Mouse (Mus musculus): ENCODE measurements around the gene Sec22b. TPM values are rescaled to one million over a fixed set of nuclear protein-coding genes. Genes with fewer than 3 reads are reported as not detected.

Sec22b gene
- total RNA-seq, 1 experiment, result 44.4 TPM

DNA sequence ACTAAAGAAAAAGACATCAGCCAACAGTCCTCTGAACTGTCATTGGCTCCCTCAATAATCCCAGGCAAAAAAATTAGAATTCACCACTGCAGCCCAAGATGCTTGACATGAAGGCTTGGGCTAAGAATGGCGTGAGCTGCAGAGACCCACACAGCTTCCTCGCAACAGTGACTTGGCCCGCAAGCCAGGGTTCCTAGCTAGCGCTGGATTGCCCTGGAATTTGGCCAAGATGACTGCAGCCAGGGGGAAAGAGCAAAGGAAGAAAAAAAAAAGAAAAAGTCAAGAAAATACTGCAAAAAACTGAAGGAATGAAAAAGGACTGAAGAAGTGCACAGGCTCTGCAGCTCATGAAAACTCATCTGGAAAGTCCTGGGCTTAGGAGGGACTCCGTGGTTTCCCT, 43.5 kb downstream of the Sec22b start:
- Histone ChIP-seq H3K4me1 (ENCODE audit: control insufficient read depth in 2 of 2, insufficient read depth in 2 of 2, low read length in 2 of 2, poor library complexity in 1 of 2) (peaks cover 0 to 5% of the 10 kb centered on the region in 2 experiments; a peak in 1 of 4 replicates), H3K36me3 (ENCODE audit: control insufficient read depth, insufficient read depth, low read length, poor library complexity, severe bottlenecking) (no peaks in the 10 kb centered on the region), H3K27ac (ENCODE audit: insufficient read depth, low read depth, low read length, poor library complexity, severe bottlenecking) (no peak overlapping the region), H3K4me3 (ENCODE audit: insufficient read depth in 1 of 2, low read depth in 1 of 2, low read length in 2 of 2, poor library complexity in 1 of 2, severe bottlenecking in 1 of 2) (no peak overlapping the region), H3K9ac (ENCODE audit: insufficient read depth, low read depth, low read length, poor library complexity, severe bottlenecking) (no peak overlapping the region), H3K9me3 (ENCODE audit: control insufficient read depth, insufficient read depth, low read depth, low read length) (no peaks in the 10 kb centered on the region)
- DNase-seq (ENCODE audit: low read depth, low spot score), result no peak
- in situ Hi-C loops (cut with MboI; ENCODE audit: low sequenced_read_pairs in 2 of 2, unreplicated experiment in 2 of 2), result no loop called here
- TF ChIP-seq HCFC1 (IDR thresholded peaks at IDR 0.05; ENCODE audit: borderline replicate concordance, insufficient read depth, low read length) (no peak), CHD2 (IDR thresholded peaks at IDR 0.05; ENCODE audit: low read depth, low read length) (no peak), MAFK (IDR thresholded peaks at IDR 0.05; ENCODE audit: insufficient read depth, low read depth, low read length) (no peak), ZNF384 (IDR thresholded peaks at IDR 0.05; ENCODE audit: low read depth, low read length) (no peak), ZC3H11A (IDR thresholded peaks at IDR 0.05; ENCODE audit: borderline replicate concordance, low read depth, low read length) (no peak)

DNA sequence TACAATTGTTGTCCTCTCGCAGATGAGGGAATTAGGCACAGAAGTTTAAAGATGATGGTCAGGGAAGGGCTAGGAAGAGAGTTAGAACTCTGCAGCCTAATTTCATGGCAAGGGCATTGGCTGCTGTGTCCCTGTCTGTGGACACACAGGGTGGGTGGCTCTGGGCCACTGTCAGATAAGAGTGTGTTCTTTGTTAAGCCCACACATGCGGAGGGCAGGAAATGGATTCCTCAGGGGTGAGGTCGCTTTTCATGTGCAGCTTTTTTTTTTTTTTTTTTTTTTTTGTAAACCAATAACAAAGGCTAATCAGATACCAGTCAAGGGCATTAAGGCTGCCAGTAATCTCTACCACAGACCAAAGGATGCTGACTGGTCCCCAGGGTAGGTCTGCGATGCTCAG, 45.4 kb downstream of the Sec22b start:
- Histone ChIP-seq H3K9ac (ENCODE audit: insufficient read depth, low read depth, low read length, poor library complexity, severe bottlenecking) (no peak overlapping the region), H3K4me1 (ENCODE audit: control insufficient read depth in 2 of 2, insufficient read depth in 2 of 2, low read length in 2 of 2, poor library complexity in 1 of 2) (peaks cover 0 to 5% of the 10 kb centered on the region in 2 experiments; a peak in 1 of 4 replicates), H3K36me3 (ENCODE audit: control insufficient read depth, insufficient read depth, low read length, poor library complexity, severe bottlenecking) (no peaks in the 10 kb centered on the region), H3K27ac (ENCODE audit: insufficient read depth, low read depth, low read length, poor library complexity, severe bottlenecking) (no peak overlapping the region), H3K4me3 (ENCODE audit: insufficient read depth in 1 of 2, low read depth in 1 of 2, low read length in 2 of 2, poor library complexity in 1 of 2, severe bottlenecking in 1 of 2) (no peak overlapping the region), H3K9me3 (ENCODE audit: control insufficient read depth, insufficient read depth, low read depth, low read length) (no peaks in the 10 kb centered on the region)
- no peak for DNase-seq (ENCODE audit: low read depth, low spot score)
- TF ChIP-seq ZNF384 (IDR thresholded peaks at IDR 0.05; ENCODE audit: low read depth, low read length) (peak; percentile 79), CHD2 (IDR thresholded peaks at IDR 0.05; ENCODE audit: low read depth, low read length) (no peak)
- in situ Hi-C loops (cut with MboI; ENCODE audit: low sequenced_read_pairs in 2 of 2, unreplicated experiment in 2 of 2), result no loop called here

- no peaks in the 10 kb centered on the region for H3K9me3 ChIP-seq (ENCODE audit: control insufficient read depth, insufficient read depth, low read depth, low read length)
- in situ Hi-C loops (cut with MboI; ENCODE audit: low sequenced_read_pairs in 2 of 2, unreplicated experiment in 2 of 2), result no loop called here
- TF ChIP-seq MAFK (IDR thresholded peaks at IDR 0.05; ENCODE audit: insufficient read depth, low read depth, low read length) (no peak), ZC3H11A (IDR thresholded peaks at IDR 0.05; ENCODE audit: borderline replicate concordance, low read depth, low read length) (no peak), ZNF384 (IDR thresholded peaks at IDR 0.05; ENCODE audit: low read depth, low read length) (no peak), HCFC1 (IDR thresholded peaks at IDR 0.05; ENCODE audit: borderline replicate concordance, insufficient read depth, low read length) (no peak), CHD2 (IDR thresholded peaks at IDR 0.05; ENCODE audit: low read depth, low read length) (no peak)
- H3K9ac ChIP-seq (ENCODE audit: insufficient read depth, low read depth, low read length, poor library complexity, severe bottlenecking), result no peak overlapping the region
- H3K4me1 ChIP-seq (ENCODE audit: control insufficient read depth in 2 of 2, insufficient read depth in 2 of 2, low read length in 2 of 2, poor library complexity in 1 of 2), result no peaks in the 10 kb centered on the region; a peak in 1 of 4 replicates
- H3K4me3 ChIP-seq (ENCODE audit: insufficient read depth in 1 of 2, low read depth in 1 of 2, low read length in 2 of 2, poor library complexity in 1 of 2, severe bottlenecking in 1 of 2), result no peak overlapping the region
- no peak overlapping the region for H3K27ac ChIP-seq (ENCODE audit: insufficient read depth, low read depth, low read length, poor library complexity, severe bottlenecking)
- DNase-seq (ENCODE audit: low read depth, low spot score), result no peak
- H3K36me3 ChIP-seq (ENCODE audit: control insufficient read depth, insufficient read depth, low read length, poor library complexity, severe bottlenecking), result no peaks in the 10 kb centered on the region
Measured at GRCm38 (mm10) chr3:97948518-97948917, 47.5 kb downstream of the Sec22b start.

- no peak overlapping the region for H3K9ac ChIP-seq (ENCODE audit: insufficient read depth, low read depth, low read length, poor library complexity, severe bottlenecking)
- H3K4me1 ChIP-seq (ENCODE audit: control insufficient read depth in 2 of 2, insufficient read depth in 2 of 2, low read length in 2 of 2, poor library complexity in 1 of 2), result no peaks in the 10 kb centered on the region; a peak in 1 of 4 replicates
- H3K36me3 ChIP-seq (ENCODE audit: control insufficient read depth, insufficient read depth, low read length, poor library complexity, severe bottlenecking), result no peaks in the 10 kb centered on the region
- in situ Hi-C loops (cut with MboI; ENCODE audit: low sequenced_read_pairs in 2 of 2, unreplicated experiment in 2 of 2), result no loop called here
- no peak overlapping the region for H3K27ac ChIP-seq (ENCODE audit: insufficient read depth, low read depth, low read length, poor library complexity, severe bottlenecking)
- no peaks in the 10 kb centered on the region for H3K9me3 ChIP-seq (ENCODE audit: control insufficient read depth, insufficient read depth, low read depth, low read length)
- no peak for DNase-seq (ENCODE audit: low read depth, low spot score)
- TF ChIP-seq HCFC1 (IDR thresholded peaks at IDR 0.05; ENCODE audit: borderline replicate concordance, insufficient read depth, low read length) (no peak), CHD2 (IDR thresholded peaks at IDR 0.05; ENCODE audit: low read depth, low read length) (no peak), ZNF384 (IDR thresholded peaks at IDR 0.05; ENCODE audit: low read depth, low read length) (no peak), ZC3H11A (IDR thresholded peaks at IDR 0.05; ENCODE audit: borderline replicate concordance, low read depth, low read length) (no peak), MAFK (IDR thresholded peaks at IDR 0.05; ENCODE audit: insufficient read depth, low read depth, low read length) (no peak)
- no peak overlapping the region for H3K4me3 ChIP-seq (ENCODE audit: insufficient read depth in 1 of 2, low read depth in 1 of 2, low read length in 2 of 2, poor library complexity in 1 of 2, severe bottlenecking in 1 of 2)
Measured at GRCm38 (mm10) chr3:97949946-97950345, 49.0 kb downstream of the Sec22b start.

- in situ Hi-C loops (cut with MboI; ENCODE audit: low sequenced_read_pairs in 2 of 2, unreplicated experiment in 2 of 2), result no loop called here
- Histone ChIP-seq H3K9me3 (ENCODE audit: control insufficient read depth, insufficient read depth, low read depth, low read length) (no peaks in the 10 kb centered on the region), H3K36me3 (ENCODE audit: control insufficient read depth, insufficient read depth, low read length, poor library complexity, severe bottlenecking) (no peaks in the 10 kb centered on the region), H3K27ac (ENCODE audit: insufficient read depth, low read depth, low read length, poor library complexity, severe bottlenecking) (no peak overlapping the region), H3K4me1 (ENCODE audit: control insufficient read depth in 2 of 2, insufficient read depth in 2 of 2, low read length in 2 of 2, poor library complexity in 1 of 2) (no peaks in the 10 kb centered on the region; a peak in 1 of 4 replicates), H3K9ac (ENCODE audit: insufficient read depth, low read depth, low read length, poor library complexity, severe bottlenecking) (no peak overlapping the region), H3K4me3 (ENCODE audit: insufficient read depth in 1 of 2, low read depth in 1 of 2, low read length in 2 of 2, poor library complexity in 1 of 2, severe bottlenecking in 1 of 2) (no peak overlapping the region)
- no peak for TF ChIP-seq MAFK (IDR thresholded peaks at IDR 0.05; ENCODE audit: insufficient read depth, low read depth, low read length)
- DNase-seq (ENCODE audit: low read depth, low spot score), result no peak
Measured at GRCm38 (mm10) chr3:97951134-97951533, 50.1 kb downstream of the Sec22b start.

Measured in ES-E14 (cell line).